Mouse (Mus musculus) lung, postnatal 0 days (tissue): ENCODE measurements around the gene Spg11. TPM values are rescaled to one million over a fixed set of nuclear protein-coding genes. Genes with fewer than 3 reads are reported as not detected.
A peak's percentile ranks its signal among the peaks of the same experiment; 100 is the strongest.
"Not testable (repeated sequence)": the region's sequence is repeated elsewhere in the genome, so short reads cannot be mapped to it uniquely, and the experiment has no call there.

Experiments used
- ATAC-seq: fragments of 200-750 bp; cut with Nextera tagmentation; 2 replicates; pipeline ENCODE4 v1.8.0; 2017; ENCODE audit warnings: moderate library complexity
- DNase-seq: peaks from one replicate; pipeline ENCODE4 v3.0.0-alpha.2; 2016; ENCODE audit warnings: low spot score
- H3K27ac ChIP-seq: fragments of 300-500 bp; sonication (generic); 2 replicates; pipeline ENCODE4 v1.5.1; 2014; ENCODE audit warnings: antibody characterized with exemption, mild to moderate bottlenecking, low read length, mixed read lengths
- H3K27me3 ChIP-seq: fragments of 300-500 bp; sonication (generic); replicated peaks from 2 replicates; pipeline ENCODE4 v1.6.1; 2014; ENCODE audit warnings: low read length, mixed read lengths; ENCODE audit not compliant: insufficient read depth
- H3K36me3 ChIP-seq: fragments of 300-500 bp; sonication (generic); 2 replicates; pipeline ENCODE4 v1.6.1; 2014; ENCODE audit warnings: low read length, mixed read lengths; ENCODE audit not compliant: insufficient read depth
- H3K4me1 ChIP-seq: fragments of 300-500 bp; sonication (generic); 2 replicates; pipeline ENCODE4 v1.6.1; 2014; ENCODE audit warnings: antibody characterized with exemption, low read depth, low read length, mixed read lengths; ENCODE audit not compliant: insufficient read depth
- H3K4me2 ChIP-seq: fragments of 300-500 bp; sonication (generic); replicated peaks from 2 replicates; pipeline ENCODE4 v1.6.1; 2014; ENCODE audit warnings: low read depth, mild to moderate bottlenecking, low read length, moderate library complexity, mixed read lengths
- H3K4me3 ChIP-seq: fragments of 300-500 bp; sonication (generic); 2 replicates; pipeline ENCODE4 v1.5.1; 2014; ENCODE audit warnings: low read depth, low read length
- H3K9ac ChIP-seq: fragments of 300-500 bp; sonication (generic); replicated peaks from 2 replicates; pipeline ENCODE4 v1.6.1; 2014; ENCODE audit warnings: low read depth, mild to moderate bottlenecking
- H3K9me3 ChIP-seq: fragments of 300-500 bp; sonication (generic); 2 replicates; pipeline ENCODE4 v1.6.1; 2016; ENCODE audit warnings: low read length, mixed read lengths
- CTCF ChIP-seq: IDR thresholded peaks from 2 replicates; pipeline ENCODE4 v1.5.1; 2016; ENCODE audit warnings: antibody characterized with exemption, mild to moderate bottlenecking
- EP300 ChIP-seq: IDR thresholded peaks from 2 replicates; pipeline ENCODE4 v1.6.1; 2016; ENCODE audit warnings: antibody characterized with exemption, mild to moderate bottlenecking, control low read depth
- WGBS: fragments of 180-500 bp; shearing (Covaris S2); extraction: QIAGEN DNeasy Blood & Tissue Kit; methylation state at CpG from one replicate; pipeline ENCODE4 v1.1.7; 2014; 5-methylcytosine and 5-hydroxymethylcytosine counted together
- polyA plus RNA-seq: library from polyadenylated mRNA; unstranded; fragments of >200 nt; fragmentation: Nextera tagmentation; extraction: Ambion mirVana; gene quantifications from 2 replicates; pipeline ENCODE4 v1.2.1, GENCODE M21; 2015

Spg11 gene
- polyA plus RNA-seq, 1 experiment from 2014 or later, result 4.3 TPM

DNA sequence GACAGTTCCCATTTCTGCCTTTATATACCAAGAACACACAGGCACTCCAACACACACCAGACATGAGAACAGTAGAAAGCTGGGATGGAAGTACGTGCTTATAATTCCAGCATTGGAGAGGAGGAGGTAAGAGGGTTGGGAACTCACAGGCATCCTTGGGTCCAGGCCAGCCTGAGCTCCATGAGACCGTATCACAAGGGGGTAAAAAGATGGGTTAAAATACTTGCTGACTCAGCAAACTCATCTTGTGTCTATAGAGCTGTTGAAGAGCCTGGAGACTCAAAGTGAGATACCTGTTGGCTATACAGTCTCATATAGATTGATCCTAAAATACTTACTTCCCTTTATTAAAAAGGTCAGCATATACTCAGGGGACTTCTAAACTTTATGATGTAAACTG is 1.3 kb downstream of the Spg11 start:
- Histone ChIP-seq H3K27me3 (no peaks in the 10 kb centered on the region), H3K27ac (no peak overlapping the region), H3K36me3 (0 out of 2 replicates have a peak, but pooled peaks cover 8% of the 10 kb centered on the region), H3K4me3 (no peak overlapping the region), H3K9me3 (no peaks in the 10 kb centered on the region), H3K4me2 (no peak overlapping the region), H3K4me1 (peaks cover 8% of the 10 kb centered on the region; the same call in 1 of the 2 replicates), H3K9ac (no peak overlapping the region)
- no peak for DNase-seq
- no peak for ATAC-seq
- TF ChIP-seq EP300 (no peak), CTCF (no peak)
- WGBS, result 80% methylated on average over 2 of the region's 2 CpGs

DNA sequence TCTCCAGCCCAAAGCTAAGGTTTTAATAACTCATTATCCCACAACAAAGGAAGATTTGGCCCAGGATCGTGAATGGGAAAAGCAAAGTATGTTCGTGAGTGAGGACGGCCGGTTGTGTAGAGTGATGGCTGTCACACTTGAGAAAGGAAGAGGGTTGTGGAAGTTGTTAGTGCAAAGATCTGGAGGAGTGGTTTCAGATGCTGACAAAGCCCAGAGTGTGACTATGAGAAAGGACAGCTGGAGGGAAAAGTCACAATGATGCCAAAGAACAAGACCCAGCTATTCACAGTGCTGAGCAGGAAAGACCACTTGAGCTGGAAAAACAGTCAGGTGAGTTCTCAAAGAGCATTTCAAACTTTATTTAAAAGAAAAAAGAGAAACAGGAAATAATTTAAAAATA is 8.5 kb downstream of the Spg11 start:
- 51% methylated on average over 4 of the region's 4 CpGs for WGBS
- ATAC-seq (peak; percentile 90), DNase-seq (peak; percentile 84)
- peak overlapping the region; percentile 72 for H3K27ac ChIP-seq
- no peaks in the 10 kb centered on the region for H3K4me1 ChIP-seq
- H3K9ac ChIP-seq, result no peak overlapping the region
- TF ChIP-seq EP300 (0 out of 2 replicates have a peak, but pooled peaks have one; percentile 45), CTCF (no peak)
- no peaks in the 10 kb centered on the region for H3K27me3 ChIP-seq
- no peak overlapping the region for H3K4me2 ChIP-seq
- peaks cover 26% of the 10 kb centered on the region; the same call in 1 of the 2 replicates for H3K36me3 ChIP-seq
- H3K9me3 ChIP-seq, result no peaks in the 10 kb centered on the region
- no peak overlapping the region for H3K4me3 ChIP-seq

GRCm38 (mm10) chr2:122108101-122108500 is 10.1 kb downstream of the Spg11 start:
- no peak overlapping the region for H3K27ac ChIP-seq
- no peaks in the 10 kb centered on the region for H3K9me3 ChIP-seq
- no peak overlapping the region for H3K4me3 ChIP-seq
- H3K4me2 ChIP-seq, result no peak overlapping the region
- H3K4me1 ChIP-seq, result no peaks in the 10 kb centered on the region
- H3K27me3 ChIP-seq, result no peaks in the 10 kb centered on the region
- WGBS, result 74% methylated on average over 14 of the region's 14 CpGs
- H3K9ac ChIP-seq, result no peak overlapping the region
- TF ChIP-seq CTCF, result no peak
- TF ChIP-seq EP300, result no peak
- DNase-seq (no peak), ATAC-seq (no peak)
- peaks cover 27% of the 10 kb centered on the region; the same call in 1 of the 2 replicates for H3K36me3 ChIP-seq

DNA sequence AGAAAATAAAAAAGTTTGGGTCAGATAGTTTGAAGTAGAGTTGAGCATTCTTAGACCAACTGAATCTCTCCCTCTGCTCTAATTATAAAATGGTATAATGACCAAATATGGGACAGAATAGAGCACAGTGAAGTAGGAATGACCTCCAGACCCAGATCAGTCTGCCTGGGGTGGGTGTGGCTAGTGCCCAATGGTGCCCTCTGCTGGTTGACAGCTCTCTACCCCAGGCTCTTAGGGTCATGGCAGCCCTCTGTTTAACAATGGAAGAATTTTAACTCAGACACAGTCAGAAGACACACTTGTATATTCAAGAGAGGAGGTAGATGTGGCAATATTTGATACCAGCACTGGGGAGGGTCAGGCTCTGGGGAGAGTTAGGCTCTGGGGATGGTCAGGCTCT is 16.1 kb downstream of the Spg11 start:
- peak; percentile 38; the same call in 1 of the 2 replicates for ATAC-seq
- Histone ChIP-seq H3K36me3 (peaks cover 38% of the 10 kb centered on the region; the same call in 1 of the 2 replicates), H3K9me3 (no peaks in the 10 kb centered on the region), H3K9ac (no peak overlapping the region), H3K27me3 (no peaks in the 10 kb centered on the region), H3K27ac (no peak overlapping the region), H3K4me3 (no peak overlapping the region), H3K4me2 (no peak overlapping the region), H3K4me1 (no peaks in the 10 kb centered on the region)
- TF ChIP-seq CTCF, result peak; percentile 55
- TF ChIP-seq EP300, result no peak
- no peak for DNase-seq

- not testable (repeated sequence) for H3K27ac ChIP-seq, H3K4me3 ChIP-seq, H3K9me3 ChIP-seq, H3K4me1 ChIP-seq, H3K27me3 ChIP-seq, DNase-seq, H3K4me2 ChIP-seq, ATAC-seq, H3K9ac ChIP-seq
- WGBS, result 72% methylated on average over 5 of the region's 5 CpGs
- H3K36me3 ChIP-seq, result peaks cover 40% of the 10 kb centered on the region; the same call in 1 of the 2 replicates
Observed at GRCm38 (mm10) chr2:122097686-122098085, 20.5 kb downstream of the Spg11 start.

GRCm38 (mm10) chr2:122093844-122094243 is 24.3 kb downstream of the Spg11 start:
- Histone ChIP-seq H3K9me3 (no peaks in the 10 kb centered on the region), H3K27me3 (no peaks in the 10 kb centered on the region), H3K9ac (no peak overlapping the region), H3K27ac (no peak overlapping the region), H3K4me3 (no peak overlapping the region), H3K4me1 (no peaks in the 10 kb centered on the region), H3K4me2 (no peak overlapping the region), H3K36me3 (peaks cover 37% of the 10 kb centered on the region)
- no peak for DNase-seq
- ATAC-seq, result no peak
- 91% methylated on average over 4 of the region's 4 CpGs for WGBS
- TF ChIP-seq CTCF (no peak), EP300 (no peak)

DNA sequence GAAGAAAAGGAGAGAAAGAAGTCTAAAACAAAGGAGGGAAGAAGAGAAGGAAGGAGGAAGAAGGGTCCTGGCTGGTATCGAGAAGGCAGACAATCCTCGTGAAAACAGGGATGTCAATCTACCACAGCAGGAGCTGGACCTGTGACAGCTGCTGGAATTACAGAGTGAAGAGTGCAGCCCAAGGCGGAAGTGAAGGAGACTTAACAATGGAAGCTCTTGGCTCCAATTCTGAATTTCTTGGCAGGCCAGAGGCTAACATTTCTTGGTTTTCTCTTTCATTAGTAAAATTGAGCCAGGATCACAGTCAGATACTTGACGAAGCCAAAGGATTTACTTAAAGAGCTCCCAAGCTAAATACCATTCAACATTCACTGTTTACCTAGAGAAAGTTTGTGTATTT is 31.7 kb downstream of the Spg11 start:
- 32% methylated on average over 4 of the region's 4 CpGs for WGBS
- TF ChIP-seq EP300 (no peak), CTCF (no peak)
- H3K27me3 ChIP-seq, result no peaks in the 10 kb centered on the region
- peaks cover 8% of the 10 kb centered on the region; the same call in 1 of the 2 replicates for H3K36me3 ChIP-seq
- no peak overlapping the region for H3K27ac ChIP-seq
- DNase-seq (peak; percentile 68), ATAC-seq (no peak)
- no peak overlapping the region for H3K4me3 ChIP-seq
- no peak overlapping the region for H3K9ac ChIP-seq
- no peak overlapping the region for H3K4me2 ChIP-seq
- H3K4me1 ChIP-seq, result no peaks in the 10 kb centered on the region
- no peaks in the 10 kb centered on the region for H3K9me3 ChIP-seq
